ENCODE assay signal across 18 mouse cellular contexts in the genomic region with DNA sequence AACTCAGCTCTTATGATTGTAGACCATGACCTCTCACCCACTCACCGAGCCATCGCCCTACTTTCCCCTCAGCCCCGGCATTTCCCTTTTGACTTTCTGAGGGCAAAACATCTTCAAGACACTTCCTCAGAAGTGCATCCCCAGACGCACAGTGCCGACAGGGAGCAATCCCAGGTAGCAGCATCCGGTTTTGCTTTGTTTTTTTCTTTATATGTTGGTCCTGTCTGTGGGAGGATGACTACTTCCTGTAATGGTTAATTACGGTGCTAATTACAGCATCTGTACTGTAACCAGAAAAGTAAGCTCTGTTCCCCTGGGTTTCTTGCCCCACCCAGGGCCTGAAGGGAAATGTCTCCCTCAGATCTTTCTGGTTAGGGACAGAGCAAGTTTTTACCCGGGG. TPM values are rescaled to one million over a fixed set of nuclear protein-coding genes. Genes with fewer than 3 reads are reported as not detected.
DNase-seq lines count a peak whose midpoint lies in the region; ATAC-seq and TF ChIP-seq lines count a peak whose summit lies in the region.
"Had no signal": no experiment of that assay in that cellular context is flagged by ENCODE, and none has a peak within 500 bp of the region (broad histone marks: within the 10 kb centered on the region; RNA-seq: fewer than 3 reads in every experiment).

No protein-coding gene starts in this region.

- no peaks in the 10 kb centered on the region for H3K27me3 ChIP-seq in lung, postnatal 0 days (replicated peaks; ENCODE audit: insufficient read depth, low read length)
- no peaks in the 10 kb centered on the region for H3K27me3 ChIP-seq in heart, embryonic 16.5 days (ENCODE audit: control insufficient read depth, insufficient read depth, low read length)
- H3K27me3 ChIP-seq: liver, embryonic 13.5 days; neural tube, embryonic 15.5 days; Patski had no signal

- ATAC-seq in lung, postnatal 0 days = no peak
- no peak for ATAC-seq in heart, embryonic 16.5 days (replicated peaks; ENCODE audit: extremely low read depth, insufficient read depth, low FRiP score)
- no peak for ATAC-seq in megakaryocyte-erythroid progenitor cell, adult 5-6 weeks (replicated peaks; ENCODE audit: low FRiP score, low TSS enrichment, poor library complexity, severe bottlenecking)
- ATAC-seq: activated CD4-positive, CD25-positive, alpha-beta regulatory T cell, adult 4 months; forebrain, embryonic 14.5 days; intestine, postnatal 0 days; Patski had no signal

- H3K4me2 ChIP-seq in lung, postnatal 0 days (replicated peaks; ENCODE audit: low read depth, low read length) = no peak overlapping the region
- H3K4me2 ChIP-seq in heart, embryonic 16.5 days (ENCODE audit: low read depth, low read length) = no peak overlapping the region
- H3K4me2 ChIP-seq: hindbrain, embryonic 14.5 days; liver, embryonic 13.5 days; neural tube, embryonic 15.5 days had no signal

- no peak overlapping the region for H3K9ac ChIP-seq in lung, postnatal 0 days (replicated peaks; ENCODE audit: low read depth)
- H3K9ac ChIP-seq in heart, embryonic 16.5 days (ENCODE audit: low read length) = no peak overlapping the region
- H3K9ac ChIP-seq: hindbrain, embryonic 14.5 days; liver, embryonic 13.5 days; neural tube, embryonic 15.5 days had no signal

- 58% methylated on average over 8 of the region's 8 CpGs for WGBS in lung, postnatal 0 days
- WGBS in heart, embryonic 16.5 days = 62% methylated on average over 8 of the region's 8 CpGs

- DNase-seq in heart, adult 11 months = peak; percentile 94
- no peak for DNase-seq in heart, postnatal 25 days (ENCODE audit: low spot score)
- no peak for DNase-seq in lung, postnatal 0 days (ENCODE audit: low spot score)
- no peak for DNase-seq in lung, adult 18-20 months
- DNase-seq in adrenal gland, adult 2 months = no peak
- DNase-seq: cerebellum, adult 11 months; cerebellum, postnatal 25 days; liver, embryonic 13.5 days; thymus, postnatal 14 days had no signal

- H3K36me3 ChIP-seq in lung, postnatal 0 days (ENCODE audit: insufficient read depth, low read length) = no peaks in the 10 kb centered on the region
- no peaks in the 10 kb centered on the region for H3K36me3 ChIP-seq in heart, embryonic 16.5 days (ENCODE audit: control insufficient read depth, insufficient read depth)
- H3K36me3 ChIP-seq: liver, embryonic 13.5 days; midbrain, embryonic 10.5 days; neural tube, embryonic 15.5 days had no signal

- 0 out of 2 replicates have a peak overlapping the region, but pooled peaks have one; percentile 5 for H3K27ac ChIP-seq in lung, postnatal 0 days (ENCODE audit: low read length)
- peak overlapping the region; percentile 95 for H3K27ac ChIP-seq in heart, embryonic 16.5 days (ENCODE audit: low read length)
- H3K27ac ChIP-seq: hindbrain, embryonic 14.5 days; liver, embryonic 13.5 days; midbrain, embryonic 10.5 days; neural tube, embryonic 15.5 days had no signal

- H3K4me3 ChIP-seq in lung, postnatal 0 days (ENCODE audit: low read depth, low read length) = no peak overlapping the region
- H3K4me3 ChIP-seq in heart, embryonic 16.5 days (ENCODE audit: low read length) = no peak overlapping the region
- H3K4me3 ChIP-seq: liver, embryonic 13.5 days; midbrain, embryonic 10.5 days; neural tube, embryonic 15.5 days had no signal

- no peak for TF ChIP-seq EP300 in lung, postnatal 0 days (IDR thresholded peaks at IDR 0.05)

- peaks cover 9% of the 10 kb centered on the region for H3K4me1 ChIP-seq in lung, postnatal 0 days (ENCODE audit: insufficient read depth, low read depth, low read length)
- H3K4me1 ChIP-seq in heart, embryonic 16.5 days (ENCODE audit: control insufficient read depth, insufficient read depth, low read length) = peaks cover 61% of the 10 kb centered on the region

- H3K9me3 ChIP-seq in lung, postnatal 0 days (ENCODE audit: low read length) = no peaks in the 10 kb centered on the region
- no peaks in the 10 kb centered on the region for H3K9me3 ChIP-seq in heart, embryonic 16.5 days (replicated peaks; ENCODE audit: control insufficient read depth, low read length)
- H3K9me3 ChIP-seq: liver, embryonic 13.5 days; midbrain, embryonic 10.5 days; neural tube, embryonic 15.5 days had no signal

- no peak for TF ChIP-seq CTCF in lung, postnatal 0 days (IDR thresholded peaks at IDR 0.05)

- intact Hi-C loops in heart, postnatal 25 days (cut with DNase I) = loop anchor here (5.0 to 10.0 kb wide), 2 partner anchors 121 to 277 kb away; no protein-coding TSS in a partner anchor

RNA-seq across cellular contexts. Expression of a gene that starts 51.8 kb away (rescaled TPM):
- 100 to 1,000 TPM; 444 to 447 TPM for total RNA-seq in heart, postnatal 25 days (2021)
- 60.2 and 67.9 TPM in 2 replicates for polyA plus RNA-seq in lung, postnatal 0 days (2015; fragmentation: Nextera tagmentation; extraction: Ambion mirVana)
- polyA plus RNA-seq in heart, embryonic 16.5 days (2015; fragmentation: Nextera tagmentation; extraction: Ambion mirVana) = 38.1 and 39.9 TPM in 2 replicates
- total RNA-seq in megakaryocyte-erythroid progenitor cell, adult 5-6 weeks (2014; fragmentation: Nextera tagmentation) = 78.7 and 96.3 TPM in 2 replicates
- total RNA-seq in megakaryocyte-erythroid progenitor cell, adult 5-6 weeks (2017) = 57.6 and 59.9 TPM in 2 replicates
- 100 to 1,000 TPM; 221 to 236 TPM for total RNA-seq in adrenal gland, adult 2 months (2021)
- polyA plus RNA-seq in adrenal gland, adult 2 months (2012; rRNA removed) = 61.6 and 97.6 TPM in 2 replicates
